Mouse (Mus musculus) G1E (cell line): ENCODE measurements around the gene Rpl9-ps6.

Source experiments
- CTCF ChIP-seq: IDR thresholded peaks from 2 replicates; pipeline ENCODE4 v1.5.1; 2012; ENCODE audit warnings: low read depth, low read length, inconsistent platforms, mixed read lengths
- TAL1 ChIP-seq: conservative IDR thresholded peaks from 2 replicates; pipeline ENCODE4 v1.6.1; 2012; ENCODE audit warnings: low read depth, low read length, inconsistent platforms, mixed read lengths

DNA sequence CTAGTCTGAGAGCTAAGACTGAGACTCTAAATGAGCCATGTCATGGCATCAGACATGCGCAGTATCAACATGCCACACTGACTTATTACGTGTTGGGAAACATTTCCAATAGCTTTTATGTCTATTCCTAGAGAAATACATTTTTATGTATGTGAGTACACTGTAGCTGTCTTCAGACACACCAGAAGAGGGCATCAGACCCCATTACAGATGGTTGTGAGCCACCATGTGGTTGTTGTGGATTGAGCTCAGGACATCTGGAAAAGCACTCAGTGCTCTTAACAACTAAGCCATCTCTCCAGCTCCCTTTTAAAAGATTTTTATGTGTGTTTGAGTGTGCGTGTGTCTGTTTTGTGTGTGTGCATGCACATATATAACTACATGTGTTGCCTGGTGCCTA is 26.0 kb upstream of the Rpl9-ps6 start:
- TF ChIP-seq CTCF (no peak), TAL1 (no peak)
